Mouse (Mus musculus) stomach, embryonic 14.5 days (tissue): Measurements from ENCODE around the gene Triap1. TPM values are rescaled to one million over a fixed set of nuclear protein-coding genes. Genes with fewer than 3 reads are reported as not detected.

Experiments used
- ATAC-seq: fragments of 200-750 bp; cut with Nextera tagmentation; 2 replicates; pipeline ENCODE4 v1.8.0; 2017; ENCODE audit warnings: low read depth, moderate TSS enrichment; ENCODE audit not compliant: insufficient number of reproducible peaks, insufficient read depth, low FRiP score
- H3K27ac ChIP-seq: fragments of 300-500 bp; sonication (generic); 2 replicates; pipeline ENCODE4 v1.5.1; 2014; ENCODE audit warnings: mild to moderate bottlenecking, low read length, moderate library complexity, mixed read lengths
- H3K27me3 ChIP-seq: fragments of 300-500 bp; sonication (generic); 2 replicates; pipeline ENCODE4 v1.6.1; 2014; ENCODE audit warnings: low read length, control low read depth, mixed read lengths; ENCODE audit not compliant: control insufficient read depth, insufficient read depth
- H3K36me3 ChIP-seq: fragments of 300-500 bp; sonication (generic); 2 replicates; pipeline ENCODE4 v1.6.1; 2014; ENCODE audit warnings: mild to moderate bottlenecking, control low read depth, low read length, moderate library complexity, mixed read lengths; ENCODE audit not compliant: control insufficient read depth, insufficient read depth
- H3K4me1 ChIP-seq: fragments of 300-500 bp; sonication (generic); 2 replicates; pipeline ENCODE4 v1.6.1; 2014; ENCODE audit warnings: low read length, control low read depth, mixed read lengths; ENCODE audit not compliant: control insufficient read depth, insufficient read depth
- H3K4me2 ChIP-seq: fragments of 300-500 bp; sonication (generic); replicated peaks from 2 replicates; pipeline ENCODE4 v1.6.1; 2014; ENCODE audit warnings: low read depth, low read length, control low read depth
- H3K4me3 ChIP-seq: fragments of 300-500 bp; sonication (generic); 2 replicates; pipeline ENCODE4 v1.5.1; 2014; ENCODE audit warnings: low read depth, low read length, control low read depth
- H3K9ac ChIP-seq: fragments of 300-500 bp; sonication (generic); replicated peaks from 2 replicates; pipeline ENCODE4 v1.6.1; 2014; ENCODE audit warnings: low read depth, mild to moderate bottlenecking, control low read depth, low read length, moderate library complexity, mixed read lengths
- H3K9me3 ChIP-seq: fragments of 300-500 bp; sonication (generic); 2 replicates; pipeline ENCODE4 v1.6.1; 2016; ENCODE audit warnings: low read depth, low read length, control low read depth; ENCODE audit not compliant: control insufficient read depth
- whole genome bisulfite sequencing: fragments of 180-500 bp; shearing (Covaris S2); extraction: QIAGEN DNeasy Blood & Tissue Kit; methylation state at CpG from one replicate; pipeline ENCODE4 v1.1.7; 2014; 5-methylcytosine and 5-hydroxymethylcytosine counted together
- polyA plus RNA-seq: library from polyadenylated mRNA; unstranded; fragments of >200 nt; fragmentation: Nextera tagmentation; extraction: Ambion mirVana; gene quantifications from 2 replicates; pipeline ENCODE4 v1.2.1, GENCODE M21; 2014

Gene Triap1
- polyA plus RNA-seq, 1 experiment from 2014 or later: 61.3 TPM

GRCm38 (mm10) chr5:115312354-115312753 lies 28.7 kb upstream of the Triap1 start:
- Histone ChIP-seq H3K4me3 (no peak overlapping the region), H3K4me2 (no peak overlapping the region), H3K9ac (no peak overlapping the region), H3K27ac (no peak overlapping the region), H3K36me3 (no peaks in the 10 kb centered on the region), H3K27me3 (no peaks in the 10 kb centered on the region), H3K4me1 (peaks cover 12% of the 10 kb centered on the region; the same call in 1 of the 2 replicates), H3K9me3 (no peaks in the 10 kb centered on the region)
- no peak for ATAC-seq
- 73% methylated on average over 4 of the region's 4 CpGs for WGBS

- H3K27ac ChIP-seq: no peak overlapping the region
- H3K9ac ChIP-seq: no peak overlapping the region
- H3K4me1 ChIP-seq: peaks cover 19% of the 10 kb centered on the region
- H3K36me3 ChIP-seq: no peaks in the 10 kb centered on the region
- H3K4me2 ChIP-seq: no peak overlapping the region
- H3K4me3 ChIP-seq: no peak overlapping the region
- 0 out of 2 replicates have a peak, but pooled peaks have one; percentile 20 for ATAC-seq
- no peaks in the 10 kb centered on the region for H3K9me3 ChIP-seq
- WGBS: 55% methylated on average over 10 of the region's 10 CpGs
- no peaks in the 10 kb centered on the region for H3K27me3 ChIP-seq
Measured at GRCm38 (mm10) chr5:115312816-115313667, 28.0 kb upstream of the Triap1 start.

- no peaks in the 10 kb centered on the region for H3K27me3 ChIP-seq
- ATAC-seq: no peak
- no peak overlapping the region for H3K4me2 ChIP-seq
- no peaks in the 10 kb centered on the region for H3K36me3 ChIP-seq
- no peaks in the 10 kb centered on the region for H3K9me3 ChIP-seq
- no peak overlapping the region for H3K27ac ChIP-seq
- H3K9ac ChIP-seq: no peak overlapping the region
- peaks cover 25% of the 10 kb centered on the region for H3K4me1 ChIP-seq
- no peak overlapping the region for H3K4me3 ChIP-seq
- WGBS: 47% methylated on average over 5 of the region's 5 CpGs
Measured at GRCm38 (mm10) chr5:115313668-115313943, 27.4 kb upstream of the Triap1 start.

- Histone ChIP-seq H3K9me3 (no peaks in the 10 kb centered on the region), H3K4me1 (peaks cover 29% of the 10 kb centered on the region), H3K9ac (no peak overlapping the region), H3K36me3 (no peaks in the 10 kb centered on the region), H3K4me3 (no peak overlapping the region), H3K4me2 (peak overlapping the region; percentile 25), H3K27ac (peak overlapping the region; percentile 92), H3K27me3 (no peaks in the 10 kb centered on the region)
- no peak for ATAC-seq
- WGBS: 12% methylated on average over 14 of the region's 14 CpGs
Measured at GRCm38 (mm10) chr5:115316968-115317644, 23.9 kb upstream of the Triap1 start.

DNA sequence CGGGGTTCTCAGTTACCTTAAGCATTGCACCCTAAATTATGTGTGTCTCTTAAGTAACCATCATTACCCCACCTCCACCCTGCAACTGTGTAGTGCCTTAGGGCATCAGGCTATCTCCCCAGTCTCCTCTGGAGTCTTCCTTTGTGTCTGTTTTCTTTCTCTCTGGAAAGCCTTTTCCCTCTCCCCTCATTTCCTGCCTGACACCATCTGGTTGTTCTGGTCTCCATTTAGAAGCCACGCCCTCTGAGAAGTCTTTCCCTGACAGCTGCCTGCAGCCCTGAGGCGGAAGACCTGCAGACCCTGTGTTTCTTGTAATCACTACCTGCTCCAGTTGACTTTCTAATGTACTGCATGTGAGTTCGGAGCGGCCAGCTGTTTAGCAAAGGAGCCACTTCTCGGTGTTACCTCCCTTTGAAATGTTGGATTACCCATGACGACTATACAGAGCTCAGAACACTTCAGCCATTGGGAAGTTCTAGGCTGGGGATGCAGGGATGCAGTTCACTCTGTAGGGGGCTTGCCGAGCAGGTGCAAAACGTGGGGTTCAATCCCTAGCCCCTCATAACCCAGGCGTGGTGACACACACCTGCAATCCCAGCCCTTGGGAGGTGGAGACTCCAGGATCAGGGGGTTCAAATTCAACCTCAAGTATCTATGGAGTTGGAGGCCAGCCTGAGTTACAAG lies 23.2 kb upstream of the Triap1 start:
- H3K4me3 ChIP-seq: no peak overlapping the region
- H3K9ac ChIP-seq: no peak overlapping the region
- H3K4me2 ChIP-seq: peak overlapping the region; percentile 25
- ATAC-seq: peak; percentile 54; the same call in 1 of the 2 replicates
- 4% methylated on average over 10 of the region's 10 CpGs for WGBS
- peak overlapping the region; percentile 92 for H3K27ac ChIP-seq
- no peaks in the 10 kb centered on the region for H3K9me3 ChIP-seq
- peaks cover 29% of the 10 kb centered on the region for H3K4me1 ChIP-seq
- H3K36me3 ChIP-seq: no peaks in the 10 kb centered on the region
- H3K27me3 ChIP-seq: no peaks in the 10 kb centered on the region

DNA sequence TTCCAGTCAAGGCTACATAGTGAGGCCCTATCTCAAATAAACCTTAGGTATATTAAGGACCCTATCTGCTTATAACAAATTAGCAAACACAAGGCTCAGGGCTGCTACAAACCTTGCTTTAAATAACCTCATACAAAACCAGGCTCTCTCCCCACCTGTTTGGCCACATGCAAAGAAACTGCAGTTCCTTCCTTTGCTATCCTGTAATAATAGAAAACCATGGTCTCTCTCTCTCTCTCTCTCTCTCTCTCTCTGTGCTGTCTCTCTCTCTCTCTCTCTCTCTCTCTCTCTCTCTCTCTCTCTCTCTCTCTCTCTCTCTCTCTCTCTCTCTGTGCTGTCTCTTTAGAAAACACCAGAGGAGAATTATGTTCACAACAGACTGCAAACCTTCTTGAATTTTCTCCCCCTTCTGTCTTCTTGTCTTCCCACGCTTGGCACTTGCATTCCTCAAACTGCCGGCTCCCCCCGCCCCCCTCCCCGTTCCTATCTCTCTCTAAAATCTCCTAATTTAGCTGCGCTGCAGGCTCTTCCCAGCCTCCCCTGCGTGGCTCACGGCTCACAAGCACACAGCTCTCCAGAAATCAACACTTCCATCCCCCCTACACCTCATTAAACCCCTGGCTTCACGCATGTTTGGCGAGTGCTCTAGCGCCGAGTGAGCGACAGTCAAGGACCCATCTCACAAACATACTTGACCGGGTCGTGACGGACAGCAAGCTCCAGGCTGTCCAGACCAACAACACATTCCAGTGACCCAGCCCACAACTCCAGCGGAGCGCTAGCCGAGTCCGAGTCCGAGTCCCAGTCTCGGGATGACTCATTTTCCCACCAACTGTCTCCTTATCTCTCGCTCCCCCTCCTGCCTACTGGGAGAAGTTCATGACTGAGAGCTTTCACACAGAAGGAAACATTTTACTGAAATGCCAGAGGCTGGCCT lies 21.8 kb upstream of the Triap1 start:
- H3K9ac ChIP-seq: 0 out of 2 replicates have a peak overlapping the region, but pooled peaks have one; percentile 14
- no peaks in the 10 kb centered on the region for H3K9me3 ChIP-seq
- H3K36me3 ChIP-seq: no peaks in the 10 kb centered on the region
- H3K4me3 ChIP-seq: peak overlapping the region; percentile 27
- no peaks in the 10 kb centered on the region for H3K27me3 ChIP-seq
- under 1% methylated on average over 22 of the region's 22 CpGs for WGBS
- peak overlapping the region; percentile 69 for H3K4me2 ChIP-seq
- ATAC-seq: peak; percentile 73; the same call in 1 of the 2 replicates
- H3K4me1 ChIP-seq: peaks cover 25% of the 10 kb centered on the region
- H3K27ac ChIP-seq: peak overlapping the region; percentile 84

DNA sequence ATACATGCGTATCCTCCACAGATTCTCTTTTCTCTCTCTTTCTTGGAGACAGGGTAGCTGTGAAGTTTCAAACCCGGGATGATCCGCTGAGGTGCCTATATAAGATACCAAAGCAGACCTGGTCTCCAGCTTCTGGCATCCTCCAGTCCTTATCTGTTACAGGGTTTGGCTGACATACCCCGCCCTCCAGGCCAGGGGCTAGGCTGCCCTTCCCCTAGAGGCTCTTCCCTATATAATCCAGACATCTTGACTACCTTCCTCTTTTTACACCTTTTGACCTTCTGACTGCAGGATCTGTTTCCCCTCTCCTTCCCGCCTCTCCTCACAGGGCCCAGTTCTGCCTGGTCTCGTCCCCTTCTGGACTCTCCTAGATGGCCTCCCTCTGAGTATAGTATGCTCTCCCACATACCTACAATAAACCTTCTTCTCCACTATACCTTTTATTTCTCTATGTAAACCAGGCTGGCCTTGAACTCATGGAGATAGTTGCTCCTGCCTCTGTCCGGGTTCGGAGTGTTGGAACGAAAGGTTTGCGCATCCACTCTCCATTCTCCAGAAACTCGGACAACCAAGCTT lies 14.7 kb upstream of the Triap1 start:
- WGBS: 21% methylated on average over 11 of the region's 11 CpGs
- peaks cover 19% of the 10 kb centered on the region; the same call in 1 of the 2 replicates for H3K36me3 ChIP-seq
- peaks cover 23% of the 10 kb centered on the region for H3K4me1 ChIP-seq
- H3K9ac ChIP-seq: peak overlapping the region; percentile 65
- peak; percentile 50 for ATAC-seq
- H3K4me2 ChIP-seq: peak overlapping the region; percentile 72
- no peaks in the 10 kb centered on the region for H3K27me3 ChIP-seq
- H3K9me3 ChIP-seq: no peaks in the 10 kb centered on the region
- H3K4me3 ChIP-seq: peak overlapping the region; percentile 95
- peak overlapping the region; percentile 29; the same call in 1 of the 2 replicates for H3K27ac ChIP-seq
